Mouse (Mus musculus): ENCODE data around the gene Clec3b. TPM values are rescaled to one million over a fixed set of nuclear protein-coding genes. Genes with fewer than 3 reads are reported as not detected.

The Clec3b gene
- polyA plus RNA-seq, 1 experiment from 2014 or later, result not detected

DNA sequence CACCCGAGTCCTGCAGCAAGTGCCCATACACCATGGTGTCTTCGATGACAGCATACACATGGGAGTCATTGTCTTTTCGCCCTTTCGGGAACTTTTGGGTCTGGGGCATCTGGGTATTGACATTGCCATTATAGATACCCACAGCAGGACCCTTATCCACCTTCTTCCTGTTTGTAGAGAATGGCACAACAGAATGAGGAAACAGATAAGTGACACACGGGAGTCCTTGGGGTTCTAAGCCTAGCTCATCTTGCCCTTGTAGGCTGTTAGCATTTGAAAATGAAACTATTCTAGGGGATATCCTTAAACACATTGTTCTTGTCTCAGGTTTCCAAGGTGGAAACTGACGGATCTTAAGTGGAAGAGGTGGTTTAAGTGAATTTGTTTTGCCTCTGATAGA, 23.0 kb downstream of the Clec3b start:
- Histone ChIP-seq H3K36me3 (ENCODE audit: inconsistent target) (no peaks in the 10 kb centered on the region), H3K79me2 (ENCODE audit: inconsistent target) (no peaks in the 10 kb centered on the region), H3K4me3 (ENCODE audit: inconsistent target) (no peak overlapping the region), H3K27ac (no peak overlapping the region)
- WGBS (ENCODE audit: missing documents), result 69% methylated on average over 6 of the region's 6 CpGs

GRCm38 (mm10) chr9:123174356-123174755, 23.6 kb downstream of the Clec3b start:
- Histone ChIP-seq H3K27ac (no peak overlapping the region), H3K79me2 (ENCODE audit: inconsistent target) (no peaks in the 10 kb centered on the region), H3K4me3 (ENCODE audit: inconsistent target) (no peak overlapping the region), H3K36me3 (ENCODE audit: inconsistent target) (no peaks in the 10 kb centered on the region)
- 95% methylated on average over 4 of the region's 4 CpGs for WGBS (ENCODE audit: missing documents)

DNA sequence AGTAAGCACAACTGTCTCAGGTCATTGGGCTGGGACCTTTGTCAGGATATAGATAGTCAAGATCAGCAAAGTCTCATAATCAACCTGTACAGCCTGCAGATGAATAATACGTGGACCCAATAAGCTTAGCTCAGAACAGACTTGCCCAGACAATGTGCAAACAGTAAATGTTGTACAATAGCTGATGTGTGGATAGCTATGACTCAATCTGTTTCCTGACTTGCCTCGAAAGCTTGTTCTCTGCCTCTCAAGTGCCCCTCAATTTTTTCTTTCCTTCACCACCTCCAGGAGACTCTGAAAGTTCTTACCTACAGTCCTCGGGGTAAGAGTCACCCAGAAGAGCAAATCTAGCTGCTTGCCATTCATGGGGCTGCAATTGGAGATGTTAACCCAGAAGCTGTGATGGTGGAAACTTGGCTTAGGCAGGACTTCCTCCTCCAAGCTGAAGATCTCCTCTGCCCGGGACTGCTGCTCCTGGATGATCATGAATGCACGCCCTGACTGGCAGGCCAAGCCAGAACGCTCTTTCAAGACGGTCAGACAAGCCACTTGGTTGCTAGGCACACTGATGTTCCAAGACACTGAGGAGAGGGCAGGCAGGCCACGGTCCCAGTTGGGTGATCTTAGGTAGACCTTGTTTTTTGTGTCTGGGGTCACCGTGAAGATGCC, 26.8 kb downstream of the Clec3b start:
- no peak overlapping the region for H3K27ac ChIP-seq
- H3K36me3 ChIP-seq (ENCODE audit: inconsistent target), result no peaks in the 10 kb centered on the region
- 66% methylated on average over 9 of the region's 9 CpGs for WGBS (ENCODE audit: missing documents)
- H3K79me2 ChIP-seq (ENCODE audit: inconsistent target), result no peaks in the 10 kb centered on the region
- H3K4me3 ChIP-seq (ENCODE audit: inconsistent target), result no peak overlapping the region

- Histone ChIP-seq H3K27ac (no peak overlapping the region), H3K36me3 (ENCODE audit: inconsistent target) (no peaks in the 10 kb centered on the region), H3K4me3 (ENCODE audit: inconsistent target) (no peak overlapping the region), H3K79me2 (ENCODE audit: inconsistent target) (no peaks in the 10 kb centered on the region)
- WGBS (ENCODE audit: missing documents), result 94% methylated on average over 6 of the region's 6 CpGs
These were observed 29.3 kb downstream of the Clec3b start for GRCm38 (mm10) chr9:123180003-123180402.

- Histone ChIP-seq H3K27ac (no peak overlapping the region), H3K79me2 (ENCODE audit: inconsistent target) (no peaks in the 10 kb centered on the region), H3K36me3 (ENCODE audit: inconsistent target) (no peaks in the 10 kb centered on the region), H3K4me3 (ENCODE audit: inconsistent target) (no peak overlapping the region)
- 91% methylated on average over 8 of the region's 8 CpGs for WGBS (ENCODE audit: missing documents)
These were observed 32.5 kb downstream of the Clec3b start for GRCm38 (mm10) chr9:123183226-123183625.

GRCm38 (mm10) chr9:123185546-123185945, 34.8 kb downstream of the Clec3b start:
- no peak overlapping the region for H3K4me3 ChIP-seq (ENCODE audit: inconsistent target)
- no peak overlapping the region for H3K27ac ChIP-seq
- H3K79me2 ChIP-seq (ENCODE audit: inconsistent target), result no peaks in the 10 kb centered on the region
- no peaks in the 10 kb centered on the region for H3K36me3 ChIP-seq (ENCODE audit: inconsistent target)
- 8% methylated on average over 2 of the region's 2 CpGs for WGBS (ENCODE audit: missing documents)

DNA sequence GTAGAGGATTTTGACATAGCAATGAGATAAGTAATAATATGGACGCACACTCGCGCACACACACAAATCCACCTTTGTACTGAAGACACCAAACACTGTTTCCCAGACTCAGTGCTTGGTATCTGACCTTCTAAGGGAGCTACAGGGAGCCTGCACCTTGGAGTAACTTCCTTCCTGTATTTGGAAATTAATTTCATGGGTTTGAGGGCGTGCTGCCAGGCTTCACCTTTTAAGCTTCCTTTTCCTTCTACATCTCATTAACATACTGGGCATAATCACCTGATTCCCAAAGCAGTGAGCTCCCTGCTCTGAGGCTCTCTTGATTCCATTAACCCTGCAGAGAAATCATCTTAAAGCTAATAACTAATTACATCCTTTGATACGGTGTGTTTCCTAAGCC, 35.4 kb downstream of the Clec3b start:
- Histone ChIP-seq H3K27ac (no peak overlapping the region), H3K79me2 (ENCODE audit: inconsistent target) (no peaks in the 10 kb centered on the region), H3K36me3 (ENCODE audit: inconsistent target) (no peaks in the 10 kb centered on the region), H3K4me3 (ENCODE audit: inconsistent target) (no peak overlapping the region)
- 88% methylated on average over 4 of the region's 5 CpGs for WGBS (ENCODE audit: missing documents)

- Histone ChIP-seq H3K4me3 (ENCODE audit: inconsistent target) (no peak overlapping the region), H3K27ac (peak overlapping the region; percentile 75), H3K79me2 (ENCODE audit: inconsistent target) (no peaks in the 10 kb centered on the region), H3K36me3 (ENCODE audit: inconsistent target) (no peaks in the 10 kb centered on the region)
- 88% methylated on average over 5 of the region's 5 CpGs for WGBS (ENCODE audit: missing documents)
These were observed 36.8 kb downstream of the Clec3b start for GRCm38 (mm10) chr9:123187589-123187988.

DNA sequence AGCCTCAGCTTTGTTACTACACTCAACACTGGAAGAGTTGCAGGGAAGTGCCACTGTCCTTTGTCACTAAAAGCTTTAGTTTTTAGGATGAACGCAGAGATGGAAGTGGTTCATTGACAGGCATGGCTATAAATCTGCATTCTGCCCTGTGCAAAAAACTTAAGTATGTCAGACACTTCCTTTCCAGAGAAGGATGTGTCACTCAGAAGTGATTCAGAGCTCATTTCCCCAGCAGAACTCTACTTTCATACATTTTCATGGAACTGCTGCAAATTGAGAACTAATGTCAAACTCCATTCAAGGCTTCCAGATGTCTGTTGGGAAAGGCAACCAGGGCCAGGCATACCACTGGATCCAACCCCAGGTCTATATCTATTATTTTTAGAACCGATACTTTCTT, 37.5 kb downstream of the Clec3b start:
- H3K79me2 ChIP-seq (ENCODE audit: inconsistent target), result no peaks in the 10 kb centered on the region
- peak overlapping the region; percentile 75 for H3K27ac ChIP-seq
- H3K36me3 ChIP-seq (ENCODE audit: inconsistent target), result no peaks in the 10 kb centered on the region
- WGBS (ENCODE audit: missing documents), result 53% methylated on average over 2 of the region's 2 CpGs
- no peak overlapping the region for H3K4me3 ChIP-seq (ENCODE audit: inconsistent target)

DNA sequence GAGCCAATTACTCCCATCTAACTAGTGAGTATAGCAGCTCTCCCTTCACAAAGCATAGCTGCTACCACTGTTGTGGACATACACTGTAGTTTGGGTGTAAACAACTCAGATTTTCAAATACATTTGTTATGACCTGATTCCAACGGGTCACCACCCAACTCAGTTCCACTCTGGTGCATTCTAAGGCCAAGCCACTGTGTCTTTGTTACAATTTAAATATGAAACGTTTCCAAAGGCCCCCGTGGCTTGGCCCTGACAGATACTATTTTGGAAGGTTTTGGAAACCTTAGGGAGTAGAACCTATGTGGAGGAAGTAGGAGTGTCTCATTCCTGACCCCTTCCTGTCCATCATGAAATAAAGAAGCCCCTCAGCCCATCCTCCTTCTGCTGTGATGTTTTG, 49.4 kb downstream of the Clec3b start:
- no peak overlapping the region for H3K4me3 ChIP-seq (ENCODE audit: inconsistent target)
- WGBS (ENCODE audit: missing documents), result 86% methylated on average over 3 of the region's 3 CpGs
- H3K36me3 ChIP-seq (ENCODE audit: inconsistent target), result no peaks in the 10 kb centered on the region
- H3K79me2 ChIP-seq (ENCODE audit: inconsistent target), result no peaks in the 10 kb centered on the region
- H3K27ac ChIP-seq, result no peak overlapping the region

DNA sequence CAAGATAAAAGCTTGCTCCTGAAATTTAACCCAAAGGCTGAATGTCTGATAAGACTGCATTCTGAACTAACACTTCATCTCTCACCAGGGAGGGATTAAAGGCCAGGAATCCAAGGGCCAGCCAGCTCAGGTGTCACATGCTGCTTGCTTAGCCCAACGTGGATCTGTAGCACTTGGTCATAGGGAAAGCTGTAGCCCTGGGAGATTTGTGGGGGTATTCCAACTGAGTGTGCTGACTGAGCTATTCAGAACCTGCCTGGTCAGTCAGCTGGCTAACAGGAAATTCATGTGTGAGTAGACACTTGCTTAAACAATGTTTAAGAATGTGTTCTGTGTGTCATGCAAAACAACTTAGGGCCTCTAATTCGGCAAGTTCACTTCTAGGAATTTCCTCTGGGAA, 55.8 kb downstream of the Clec3b start:
- no peak overlapping the region for H3K27ac ChIP-seq
- H3K36me3 ChIP-seq (ENCODE audit: inconsistent target), result no peaks in the 10 kb centered on the region
- WGBS (ENCODE audit: missing documents), result 94% methylated on average over 2 of the region's 2 CpGs
- no peaks in the 10 kb centered on the region for H3K79me2 ChIP-seq (ENCODE audit: inconsistent target)
- no peak overlapping the region for H3K4me3 ChIP-seq (ENCODE audit: inconsistent target)

- H3K36me3 ChIP-seq (ENCODE audit: inconsistent target), result no peaks in the 10 kb centered on the region
- H3K79me2 ChIP-seq (ENCODE audit: inconsistent target), result no peaks in the 10 kb centered on the region
- WGBS (ENCODE audit: missing documents), result 73% methylated on average over 2 of the region's 2 CpGs
- H3K4me3 ChIP-seq (ENCODE audit: inconsistent target), result no peak overlapping the region
- H3K27ac ChIP-seq, result no peak overlapping the region
These were observed 56.2 kb downstream of the Clec3b start for GRCm38 (mm10) chr9:123206948-123207347.

Other genes starting within 250 kb of the Clec3b start
- gene Zfp105, start 227.9 kb upstream of the Clec3b start, polyA plus RNA-seq (2018), result 0.87 to 1.9 TPM (median 1.1 TPM) in 3 replicates
- gene 1110059G10Rik, start 199.9 kb upstream of the Clec3b start, polyA plus RNA-seq (2018), result 20.6 to 40.0 TPM (median 30.1 TPM) in 3 replicates
- gene Kif15, start 199.9 kb upstream of the Clec3b start, polyA plus RNA-seq (2018), result 1.4 to 6.7 TPM (median 5.5 TPM) in 3 replicates
- gene Tmem42, start 129.6 kb upstream of the Clec3b start, polyA plus RNA-seq (2018), result 2.9 to 8.6 TPM (median 3.4 TPM) in 3 replicates
- not detected in 3 replicates for gene Tgm4, start 116.2 kb upstream of the Clec3b start, polyA plus RNA-seq (2018)
- gene Zdhhc3, start 37.7 kb upstream of the Clec3b start, polyA plus RNA-seq (2018), result 37.6 to 46.3 TPM (median 38.8 TPM) in 3 replicates
- gene Exosc7, start 37.7 kb upstream of the Clec3b start, polyA plus RNA-seq (2018), result 11.6 to 28.4 TPM (median 12.5 TPM) in 3 replicates
- 0.06 TPM in 1 of 3 replicates, not detected in the others for gene Cdcp1, start 65.1 kb downstream of the Clec3b start, polyA plus RNA-seq (2018)
- 0.50 to 2.5 TPM (median 1.4 TPM) in 3 replicates for gene Tmem158, start 109.8 kb downstream of the Clec3b start, polyA plus RNA-seq (2018)
- gene Lars2, start 216.0 kb downstream of the Clec3b start, polyA plus RNA-seq (2018), result 117 to 494 TPM (median 405 TPM) in 3 replicates